Mouse (Mus musculus) layer of hippocampus, adult 18-20 months (tissue): ENCODE measurements at regions not wholly inside any gene's neighbourhood (a gene's known extent, or its start where the extent isn't known, plus 50 kb on each side); places are given as distances from the start of the nearest gene placed in this dataset.

Experiments used
- DNase-seq, 2 experiments: peaks; one replicate each; pipeline ENCODE4 v3.0.0; 2022; ENCODE audit warnings: low spot score in 2 of 2

DNA sequence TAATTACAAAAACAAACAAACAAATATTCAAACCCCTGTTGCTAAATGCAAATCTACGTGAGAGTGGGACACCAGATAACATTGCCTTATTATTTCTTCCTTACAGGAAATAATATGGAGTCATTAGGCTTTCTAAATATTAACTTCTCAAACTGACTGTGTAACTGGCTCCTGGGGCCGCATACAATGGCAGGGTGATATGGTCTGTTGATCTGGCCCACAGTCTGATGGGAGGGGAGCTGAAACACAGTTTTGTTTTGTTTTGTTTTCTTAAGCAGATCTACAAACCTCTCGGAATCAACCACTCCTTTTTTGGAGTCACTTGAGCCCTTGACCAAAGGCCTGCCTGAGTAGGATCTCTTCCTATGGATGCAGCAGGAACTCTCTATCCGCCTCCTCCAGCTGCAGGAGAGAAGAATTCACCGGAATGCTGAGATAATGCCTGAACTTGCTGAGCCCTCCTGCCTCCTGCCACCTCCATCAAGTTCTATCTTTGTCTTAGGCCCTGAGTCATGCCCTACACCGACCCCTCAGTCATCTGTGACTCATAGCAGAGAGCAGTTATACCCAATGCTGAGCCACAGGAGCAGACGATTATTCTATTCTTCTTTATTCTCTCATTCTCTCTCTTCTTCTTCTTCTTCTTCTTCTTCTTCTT, 534.5 kb upstream of the Btbd3 start:
- DNase-seq: no peak

DNA sequence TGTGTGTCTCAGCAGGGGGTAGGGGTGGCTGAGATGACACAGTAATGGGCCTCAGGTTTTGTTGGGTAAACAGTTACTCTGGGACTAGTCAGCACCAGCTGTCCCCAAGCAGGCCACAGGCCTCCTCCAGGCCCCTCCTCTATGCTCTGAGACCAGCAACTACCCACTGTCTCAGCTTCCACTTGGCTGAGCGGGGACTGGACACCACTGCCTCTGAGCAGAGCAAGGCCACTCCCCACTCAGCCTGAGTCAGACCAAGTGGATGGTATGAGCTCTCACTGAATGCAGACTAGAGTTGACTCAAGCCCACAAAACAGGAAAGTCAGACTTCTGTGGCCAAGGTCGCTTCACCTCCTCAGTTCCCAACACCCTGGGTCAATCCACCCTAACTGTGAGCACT, 540.5 kb upstream of the Btbd3 start:
- no peak for DNase-seq

DNA sequence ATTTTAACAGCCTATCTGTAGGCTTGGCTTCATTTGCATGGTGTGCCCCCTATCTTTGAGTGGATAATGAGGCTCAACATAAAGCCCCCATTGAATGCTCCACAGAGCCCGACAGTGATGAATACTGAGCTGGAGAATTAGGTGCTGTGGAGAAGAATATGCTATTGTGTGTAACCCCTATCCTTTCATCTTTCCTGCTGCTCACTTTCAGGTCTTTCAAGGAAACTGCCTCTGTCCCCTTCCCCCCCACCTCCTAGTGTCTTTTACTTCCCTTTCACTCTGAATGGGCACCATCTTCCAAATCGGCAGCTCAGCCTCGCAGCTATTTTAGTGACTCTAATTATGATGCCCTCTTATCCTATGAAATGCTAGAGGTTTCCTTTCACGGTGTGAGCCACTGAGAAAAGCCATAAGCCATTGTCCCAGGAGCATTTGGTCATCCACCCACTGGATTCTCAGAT, 549.8 kb upstream of the Btbd3 start:
- peak in 1 of 2 experiments; percentile 8 for DNase-seq

DNA sequence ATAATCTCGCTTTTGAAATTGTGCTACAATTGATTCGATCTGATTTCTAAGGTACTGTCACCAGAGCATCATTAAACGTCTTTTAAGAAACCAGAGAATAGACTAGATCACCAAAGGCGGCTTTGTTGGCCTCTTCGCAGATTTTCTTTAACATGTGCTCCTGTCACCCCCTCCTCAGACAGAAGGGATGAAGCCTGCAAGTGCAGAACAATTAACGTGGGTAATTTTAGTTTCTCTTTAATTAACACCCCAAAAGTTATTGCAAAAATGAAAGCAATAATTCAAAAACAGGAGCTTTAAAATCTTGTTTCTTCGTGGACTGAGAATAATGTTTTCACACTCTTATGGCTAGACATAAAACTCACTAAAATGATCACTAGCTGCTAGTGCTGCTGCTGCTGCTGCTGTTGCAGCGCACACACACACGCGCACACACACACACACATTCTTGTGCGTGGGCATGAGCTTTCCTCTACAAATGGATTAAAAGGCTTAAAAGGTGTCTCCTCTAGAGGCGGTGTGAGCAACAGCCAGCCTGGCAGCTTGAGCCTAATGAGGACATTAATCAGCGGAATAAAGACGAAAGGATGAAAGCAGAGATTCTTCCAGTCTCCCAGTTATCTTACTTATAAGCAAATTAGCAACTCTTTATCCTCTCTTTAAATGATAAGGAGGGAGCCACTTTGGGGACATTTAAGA, 550.5 kb upstream of the Btbd3 start:
- DNase-seq: peak; percentile 12 to 51

DNA sequence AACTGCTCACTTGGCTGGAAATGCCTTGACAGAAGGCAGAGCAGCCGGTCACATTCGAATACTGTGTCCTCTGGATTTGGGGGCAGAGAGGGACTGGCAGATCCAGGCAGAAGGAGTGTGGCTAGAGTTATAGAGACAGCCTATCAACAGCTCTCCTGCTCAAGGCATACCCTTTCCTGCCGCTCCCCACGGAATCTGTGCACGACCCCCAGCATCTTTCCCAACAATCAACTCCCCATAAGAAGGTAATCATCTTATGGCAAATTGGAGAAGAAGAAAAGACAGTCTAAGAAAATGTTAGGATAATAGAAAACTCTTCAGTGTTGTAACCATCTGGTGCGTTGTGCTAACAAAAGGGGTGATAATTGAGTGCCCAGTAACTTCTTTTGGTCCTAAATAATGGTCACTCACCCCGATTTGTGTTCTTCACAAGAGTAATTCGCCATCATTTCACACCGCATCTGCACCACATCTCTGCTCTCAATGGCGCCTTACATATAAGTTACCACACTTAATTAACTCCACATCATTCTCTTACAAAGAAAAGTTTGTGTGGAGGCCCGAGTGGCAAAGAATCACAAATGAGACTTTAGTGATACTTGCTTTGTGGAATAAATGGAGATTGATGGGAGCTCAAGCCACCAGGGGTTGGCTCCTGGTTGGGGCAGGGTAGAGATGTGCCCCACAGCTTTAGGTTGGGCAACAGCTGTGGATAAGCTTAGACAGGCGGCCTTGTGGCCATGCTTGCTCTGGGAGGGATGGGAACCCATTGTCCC, 551.2 kb upstream of the Btbd3 start:
- DNase-seq: peak in 1 of 2 experiments; percentile 16

DNA sequence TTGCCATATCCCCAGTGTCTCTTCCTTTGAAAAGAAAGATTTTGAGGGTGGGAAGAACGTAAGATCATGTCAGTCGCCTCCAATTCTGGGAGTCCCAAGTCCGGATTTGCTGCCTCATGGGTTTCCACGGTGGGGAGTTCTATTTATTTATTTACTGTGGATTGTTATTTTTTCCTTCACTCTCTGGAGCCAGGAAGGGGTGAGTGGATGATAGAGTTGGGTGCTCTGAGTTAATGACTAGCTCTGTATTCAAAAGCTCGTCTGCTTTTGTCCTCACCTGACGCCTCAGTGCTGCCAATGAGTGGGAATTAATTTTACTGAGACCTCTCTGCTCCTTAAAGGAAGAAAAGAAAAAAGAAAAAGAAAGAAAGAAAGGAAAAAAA, 551.8 kb upstream of the Btbd3 start:
- DNase-seq: no peak

DNA sequence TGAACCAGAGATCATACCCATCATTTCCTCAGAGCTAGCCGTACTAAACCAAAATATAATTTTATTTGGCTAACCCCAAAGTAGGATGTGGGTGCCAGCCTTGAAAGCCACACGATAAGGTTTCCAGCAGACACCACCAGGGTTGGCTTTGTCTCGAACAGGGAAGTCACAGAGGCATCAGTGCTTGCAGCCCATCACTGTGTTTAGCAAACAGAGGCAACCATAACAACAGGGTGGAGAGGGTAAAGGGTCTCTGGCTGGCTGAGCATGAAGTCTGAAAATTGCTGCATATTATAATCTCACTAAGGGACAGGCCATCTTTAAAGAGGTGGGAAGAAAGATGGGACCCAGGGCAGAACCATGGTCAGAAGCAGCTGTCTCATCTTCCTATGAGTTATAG, 552.3 kb upstream of the Btbd3 start:
- no peak for DNase-seq

DNA sequence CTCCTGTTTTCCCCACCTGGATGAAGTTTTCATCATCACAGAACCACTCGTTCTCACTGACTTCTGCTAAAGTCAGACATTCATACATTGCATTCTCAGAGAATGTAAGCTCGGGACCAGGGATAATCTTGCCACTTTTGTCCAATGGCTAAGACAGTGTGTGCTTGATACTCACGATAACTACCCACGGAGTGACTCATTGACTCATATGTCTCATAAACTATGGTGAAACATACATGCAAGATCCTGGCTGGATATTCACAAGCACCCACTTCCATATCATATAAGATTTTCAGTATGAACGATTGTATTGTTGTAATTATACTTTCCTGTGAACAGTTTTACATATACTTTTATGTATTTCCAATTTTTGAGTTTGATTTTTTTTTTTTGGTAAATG, 560.5 kb upstream of the Btbd3 start:
- DNase-seq: no peak

DNA sequence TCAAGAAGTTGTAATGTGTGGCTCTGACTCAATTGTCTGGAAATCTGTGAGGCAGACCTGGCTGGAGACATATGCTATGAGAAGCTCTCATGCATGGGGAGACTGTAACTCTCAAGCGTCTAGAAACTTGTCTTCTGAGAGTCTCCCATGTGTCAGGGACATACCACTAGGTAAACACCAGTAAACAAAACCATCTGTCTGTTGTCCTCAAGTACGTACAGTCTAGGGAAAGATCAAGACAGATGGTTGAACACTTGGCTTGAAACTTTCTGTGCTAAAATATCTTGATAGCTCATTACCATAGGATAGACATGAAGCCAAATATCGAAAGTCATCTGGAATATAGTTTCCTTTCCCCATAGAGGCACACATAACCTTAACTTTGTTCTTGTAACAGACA, 562.3 kb upstream of the Btbd3 start:
- peak in 1 of 2 experiments; percentile 54 for DNase-seq

DNA sequence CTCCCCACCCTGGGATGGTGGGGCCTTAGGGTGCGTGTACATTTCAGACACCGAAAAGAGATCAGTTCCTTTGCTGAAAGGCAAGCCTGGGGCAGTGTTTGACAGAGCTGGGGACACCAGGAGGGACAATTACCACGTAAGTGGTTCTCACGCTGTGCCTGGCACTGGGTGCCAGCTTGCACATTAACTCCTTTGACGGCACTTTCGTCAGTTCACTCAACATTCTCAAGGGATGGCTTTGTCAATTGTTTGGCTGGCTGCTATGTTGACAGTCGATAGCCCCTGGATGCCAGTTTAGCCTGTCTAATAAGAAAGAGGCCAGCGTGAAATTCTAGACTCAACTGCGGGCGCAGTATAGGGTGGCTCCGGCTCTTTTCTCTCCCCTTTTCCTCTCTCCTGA, 569.2 kb upstream of the Btbd3 start:
- no peak for DNase-seq

DNA sequence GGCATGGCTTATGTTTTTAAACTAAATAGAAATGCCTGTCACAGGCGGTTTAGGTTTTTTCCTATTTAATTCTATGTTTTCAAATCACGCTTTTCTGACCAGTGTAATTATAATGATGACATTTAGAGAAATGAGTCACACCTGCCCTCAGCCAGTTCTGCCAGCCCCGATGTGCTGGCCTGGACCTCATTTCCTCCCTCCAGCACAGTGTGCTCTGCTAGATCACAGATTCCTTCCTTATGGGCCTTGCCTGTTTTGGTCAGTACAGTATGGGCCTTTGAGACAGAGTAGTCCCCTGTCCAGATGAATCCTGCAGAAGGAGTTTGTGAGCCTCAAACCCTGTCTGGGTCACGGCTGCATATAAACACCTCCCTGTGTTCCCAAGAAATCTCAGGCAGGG, 569.6 kb upstream of the Btbd3 start:
- DNase-seq: no peak

DNA sequence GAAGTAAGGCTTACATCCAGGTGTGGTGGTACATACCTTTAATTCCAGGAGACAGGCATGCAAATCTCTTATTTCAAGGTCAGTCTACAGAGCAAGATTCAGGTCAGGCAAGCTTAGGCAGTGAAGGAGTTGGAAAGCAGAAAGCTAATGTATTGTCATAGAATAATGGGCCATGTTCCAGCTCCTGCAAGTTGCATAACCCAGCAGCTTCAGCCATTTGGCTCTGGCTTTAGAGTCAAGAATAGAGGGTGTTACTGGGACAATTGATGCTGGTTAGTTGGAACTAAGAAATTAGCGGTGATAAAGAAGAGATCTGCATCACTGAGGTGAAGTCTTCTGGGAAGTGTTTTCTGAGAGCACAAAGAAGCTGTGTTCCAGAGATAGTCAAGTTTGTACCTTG, 565.3 kb upstream of the Jag1 start:
- no peak for DNase-seq

DNA sequence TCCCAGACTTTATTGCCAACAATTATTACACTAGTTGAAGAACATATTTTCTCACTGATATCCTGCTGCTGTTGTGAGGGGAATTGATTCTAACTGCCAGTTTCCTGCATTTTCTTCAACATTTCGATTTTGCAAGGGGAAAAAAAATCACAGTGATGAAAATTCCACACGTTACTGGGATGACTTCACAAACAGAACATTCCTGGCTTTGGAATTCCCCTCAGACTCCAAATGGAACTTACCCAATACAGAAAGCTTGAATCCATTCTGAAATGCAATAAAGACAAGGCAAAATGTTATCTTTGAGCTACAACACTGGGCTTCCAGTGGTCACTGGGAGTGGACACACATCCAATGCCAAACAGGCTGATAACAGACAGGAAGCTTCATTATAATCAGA, 546.7 kb upstream of the Jag1 start:
- no peak for DNase-seq

DNA sequence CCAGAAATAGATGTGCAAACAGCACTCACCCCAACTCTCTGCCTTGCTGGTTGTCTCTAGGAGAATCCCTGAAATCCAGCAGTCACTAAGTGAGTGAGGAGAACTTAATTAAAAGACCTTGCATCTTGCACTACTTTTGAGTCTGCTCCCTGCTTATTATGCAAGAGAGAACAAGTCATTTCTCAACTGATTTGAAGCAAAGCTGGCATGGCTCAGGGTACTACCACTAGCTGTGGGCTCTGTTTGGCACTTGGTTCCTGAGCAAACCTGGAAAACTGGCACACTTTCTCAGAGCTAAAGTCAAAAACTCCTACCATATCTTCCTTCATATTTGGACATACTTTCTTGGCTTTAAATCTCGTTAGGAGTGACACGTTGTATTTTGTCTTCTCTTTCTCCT, 545.8 kb upstream of the Jag1 start:
- no peak for DNase-seq

DNA sequence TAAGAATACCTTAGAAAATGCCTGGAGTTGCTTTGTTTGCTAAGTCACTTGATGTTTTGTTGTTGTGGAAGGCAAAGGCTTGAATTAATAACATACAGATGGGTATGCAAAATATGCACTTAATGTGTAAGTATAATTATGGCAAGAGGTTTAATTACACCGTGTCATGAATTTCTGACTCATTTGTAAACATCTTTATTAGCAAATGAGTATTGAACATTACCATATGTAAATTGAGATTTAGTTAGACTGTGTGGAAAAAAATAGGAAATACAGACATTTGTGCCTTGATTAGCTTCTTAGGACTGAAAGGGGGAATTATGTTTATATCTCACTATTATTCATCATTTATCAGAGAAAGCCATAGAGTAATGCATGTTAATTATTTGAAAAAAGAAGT, 544.0 kb upstream of the Jag1 start:
- no peak for DNase-seq

DNA sequence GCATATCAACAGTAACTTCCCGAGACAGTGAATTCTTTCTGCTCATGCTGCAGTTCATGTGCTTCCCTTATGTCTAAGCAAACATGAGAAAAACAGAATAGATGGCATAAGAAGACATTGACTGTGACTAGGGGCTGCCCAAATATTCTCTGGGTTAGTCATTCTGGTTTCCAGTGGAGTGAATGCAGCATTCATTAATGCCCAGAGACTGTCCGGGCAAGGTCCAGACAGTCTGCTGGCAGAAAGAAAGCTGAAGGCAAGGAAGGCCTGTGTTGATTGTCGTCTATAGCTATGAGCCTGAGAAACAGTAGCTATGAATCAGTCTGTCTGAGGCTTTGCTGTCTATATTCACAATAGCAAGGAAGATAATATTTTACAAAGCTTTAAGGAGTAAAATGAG, 537.9 kb upstream of the Jag1 start:
- no peak for DNase-seq

DNA sequence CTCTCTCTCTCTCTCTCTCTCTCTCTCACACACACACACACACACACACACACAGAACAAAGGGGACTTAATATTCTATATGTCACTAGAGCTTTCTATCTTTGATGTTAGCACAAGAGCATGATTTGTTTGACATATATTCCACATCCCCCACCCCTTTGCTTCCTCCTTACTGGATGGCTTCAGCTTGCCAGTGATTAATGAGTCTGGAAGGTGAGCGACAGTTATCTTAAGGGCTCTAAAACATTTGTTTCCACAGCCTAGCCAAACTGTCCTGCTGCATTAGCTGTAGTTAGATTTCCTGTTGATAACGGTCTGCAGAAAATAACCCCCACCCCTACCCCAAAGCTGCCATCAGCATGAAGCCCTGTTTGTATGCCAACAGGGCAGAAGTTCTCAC, 527.7 kb upstream of the Jag1 start:
- no peak for DNase-seq

DNA sequence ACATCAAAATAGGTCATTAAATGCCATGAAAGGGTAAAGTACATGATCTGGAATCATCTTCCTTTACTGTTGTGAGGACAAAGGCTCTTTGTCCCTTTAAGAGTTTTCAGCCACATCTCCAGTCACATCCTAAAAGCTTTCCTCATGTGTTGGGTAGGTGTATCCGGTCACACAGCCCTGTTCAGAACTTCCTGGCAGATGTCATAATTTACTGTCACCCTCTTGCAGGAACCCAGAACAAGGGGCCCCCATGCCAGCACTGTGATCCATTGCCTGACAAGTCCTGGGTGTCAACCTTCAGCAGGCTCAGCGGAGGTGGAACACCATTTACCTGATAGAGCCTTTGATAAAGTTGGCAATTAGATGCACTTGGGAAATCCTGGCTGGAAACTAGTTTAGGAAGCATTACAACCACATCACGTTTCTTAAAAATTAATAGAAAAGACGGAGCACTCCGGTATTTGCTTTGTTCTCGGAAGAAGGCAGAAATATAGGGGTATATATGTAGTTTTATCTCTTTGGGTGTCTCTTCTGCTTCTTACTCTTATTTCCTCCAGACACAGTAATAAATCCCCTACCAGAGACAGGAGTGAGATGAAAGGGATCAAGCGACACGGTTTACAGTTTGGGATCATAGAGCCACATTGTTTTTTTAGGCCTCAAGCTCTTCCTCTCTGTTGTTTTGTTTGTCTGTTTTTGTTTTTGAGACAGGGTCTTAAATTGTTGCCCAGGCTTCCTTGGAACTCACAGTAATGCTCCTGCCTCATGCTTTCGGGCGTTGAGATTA, 527.0 kb upstream of the Jag1 start:
- no peak for DNase-seq

DNA sequence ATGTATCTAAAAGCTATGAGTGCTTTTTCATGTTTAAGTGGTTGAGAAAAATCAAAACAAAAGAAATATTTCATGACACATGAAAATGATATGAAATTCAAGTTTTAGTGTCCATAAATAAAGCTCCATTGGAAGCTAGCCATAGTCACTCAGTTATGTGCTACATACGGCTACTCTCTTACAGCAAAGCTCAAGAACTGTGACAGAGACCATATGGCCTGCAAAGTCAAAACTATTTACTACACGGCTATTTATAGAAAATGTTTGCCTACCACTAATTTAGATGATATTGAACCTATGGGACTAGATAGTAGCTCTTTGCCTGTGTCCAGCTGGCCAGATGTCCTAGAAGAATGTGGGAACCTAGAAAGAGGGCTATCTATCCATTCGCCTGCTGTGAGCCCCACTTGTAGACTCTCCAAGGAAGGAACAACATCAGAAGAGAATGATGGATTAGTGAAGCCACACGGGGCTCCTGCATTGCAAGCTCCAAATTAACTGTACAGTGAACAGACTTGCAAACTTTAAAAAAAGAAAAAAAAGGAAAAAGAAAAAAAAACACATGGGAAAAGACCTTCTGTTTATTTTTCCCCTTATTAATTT, 518.7 kb upstream of the Jag1 start:
- DNase-seq: no peak

DNA sequence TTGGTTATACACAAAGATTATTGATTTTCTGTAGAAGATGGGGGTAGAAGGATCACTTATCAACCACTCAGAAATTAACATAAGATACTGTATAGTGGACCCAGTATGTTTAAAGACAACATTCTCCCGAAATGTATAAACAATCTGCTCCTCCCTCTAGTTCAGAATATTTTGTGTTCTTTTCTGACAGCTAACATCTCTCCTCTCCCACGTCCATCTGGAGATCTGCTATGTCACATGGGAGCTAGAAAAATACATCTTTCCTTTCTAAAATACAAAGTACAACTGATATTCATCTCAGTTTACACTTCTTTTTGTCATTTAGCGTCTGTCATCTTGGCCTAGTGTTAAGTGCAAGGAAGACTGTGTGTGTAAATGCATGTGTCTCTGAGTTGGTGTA, 500.2 kb upstream of the Jag1 start:
- peak; percentile 50 to 83 for DNase-seq

DNA sequence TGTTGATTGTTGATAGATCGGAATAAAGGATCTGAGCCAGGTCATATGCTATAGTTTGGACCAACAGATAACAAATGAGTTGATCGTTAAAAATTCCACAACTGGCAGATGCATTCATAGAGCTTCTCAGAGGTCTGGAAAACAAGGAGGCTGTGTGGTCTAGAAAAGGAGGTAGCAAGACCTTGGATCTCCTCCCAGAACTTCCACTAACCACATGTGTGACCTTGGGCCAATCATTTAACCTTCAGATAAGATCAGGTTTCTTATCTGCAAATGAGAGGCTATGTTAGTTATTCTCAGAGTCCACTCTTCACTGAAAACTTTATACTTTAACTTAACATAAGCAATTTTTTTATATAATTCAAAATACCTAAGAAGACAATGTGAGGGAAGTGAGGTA, 497.3 kb upstream of the Jag1 start:
- DNase-seq: no peak
